Mouse (Mus musculus) cerebellum, adult 2 months (tissue): Measurements from ENCODE around the gene Hdhd3. TPM values are rescaled to one million over a fixed set of nuclear protein-coding genes. Genes with fewer than 3 reads are reported as not detected.
A peak's percentile ranks its signal among the peaks of the same experiment; 100 is the strongest.

Experiments used
- DNase-seq, 2 experiments: peaks; one replicate each; pipeline ENCODE4 v3.0.0; 2021
- H3K27ac ChIP-seq: fragments of 200-500 bp; 2 replicates; pipeline ENCODE4 v1.5.1; 2012; ENCODE audit warnings: low read length, control low read depth, inconsistent platforms; ENCODE audit not compliant: insufficient read depth
- H3K27me3 ChIP-seq: fragments of 200-500 bp; 2 replicates; pipeline ENCODE4 v1.6.1; 2012; ENCODE audit warnings: inconsistent platforms, mild to moderate bottlenecking, low read length, moderate library complexity; ENCODE audit not compliant: control insufficient read depth, insufficient read depth
- H3K4me1 ChIP-seq: fragments of 200-500 bp; 2 replicates; pipeline ENCODE4 v1.6.1; 2011; ENCODE audit warnings: low read length; ENCODE audit not compliant: control insufficient read depth, insufficient read depth
- H3K4me3 ChIP-seq: fragments of 200-500 bp; replicated peaks from 2 replicates; pipeline ENCODE3; 2011; ENCODE audit warnings: mild to moderate bottlenecking, low read depth, low read length, control low read depth; ENCODE audit not compliant: insufficient read depth
- CTCF ChIP-seq: fragments of 200-500 bp; IDR thresholded peaks from 2 replicates; pipeline ENCODE4 v1.5.1; 2011; ENCODE audit warnings: low read depth, mild to moderate bottlenecking, control low read depth, low read length, moderate library complexity, borderline replicate concordance; ENCODE audit not compliant: insufficient read depth
- POLR2A ChIP-seq: fragments of 200-500 bp; IDR thresholded peaks from 2 replicates; pipeline ENCODE4 v1.6.1; 2011; ENCODE audit warnings: low read length, control low read depth, borderline replicate concordance; ENCODE audit not compliant: insufficient read depth
- WGBS: fragments of 180-500 bp; shearing (Covaris S2); methylation state at CpG from one replicate; pipeline ENCODE4 v1.1.7; 2018; 5-methylcytosine and 5-hydroxymethylcytosine counted together
- polyA plus RNA-seq: library from polyadenylated mRNA; depleted of rRNA; stranded (reverse); fragments of >200 nt; gene quantifications from 2 replicates; pipeline ENCODE4 v1.2.3, GENCODE M21; 2012

The Hdhd3 gene
- polyA plus RNA-seq, 1 experiment, result 9.3 TPM

GRCm38 (mm10) chr4:62505991-62506390 lies 2.7 kb upstream of the Hdhd3 start:
- no peak for DNase-seq
- Histone ChIP-seq H3K27ac (no peak overlapping the region), H3K4me1 (no peaks in the 10 kb centered on the region), H3K4me3 (no peak overlapping the region), H3K27me3 (no peaks in the 10 kb centered on the region)
- WGBS, result 76% methylated on average over 3 of the region's 3 CpGs
- TF ChIP-seq POLR2A (no peak), CTCF (no peak)

- H3K27me3 ChIP-seq, result no peaks in the 10 kb centered on the region
- no peaks in the 10 kb centered on the region for H3K4me1 ChIP-seq
- no peak overlapping the region for H3K27ac ChIP-seq
- no peak for TF ChIP-seq POLR2A
- no peak for TF ChIP-seq CTCF
- whole genome bisulfite sequencing, result 76% methylated on average over 7 of the region's 7 CpGs
- DNase-seq, result no peak
- no peak overlapping the region for H3K4me3 ChIP-seq
These were observed 298 bp downstream of the Hdhd3 start for GRCm38 (mm10) chr4:62502969-62503368.

GRCm38 (mm10) chr4:62501964-62502732 lies 1.1 kb downstream of the Hdhd3 start:
- no peaks in the 10 kb centered on the region; the same call in 1 of the 2 replicates for H3K4me1 ChIP-seq
- H3K27me3 ChIP-seq, result no peaks in the 10 kb centered on the region
- 2% methylated on average over 38 of the region's 38 CpGs for WGBS
- peak overlapping the region; percentile 97 for H3K27ac ChIP-seq
- peak; percentile 92 to 94 for DNase-seq
- peak overlapping the region; percentile 93 for H3K4me3 ChIP-seq
- TF ChIP-seq POLR2A (peak; percentile 88), CTCF (no peak)

GRCm38 (mm10) chr4:62501534-62501933 lies 1.7 kb downstream of the Hdhd3 start:
- H3K27ac ChIP-seq, result peak overlapping the region; percentile 97
- peaks cover 6% of the 10 kb centered on the region for H3K4me1 ChIP-seq
- WGBS, result 0% methylated on average over 7 of the region's 7 CpGs
- DNase-seq, result peak in 1 of 2 experiments; percentile 45
- no peak for TF ChIP-seq POLR2A
- TF ChIP-seq CTCF, result no peak
- H3K27me3 ChIP-seq, result no peaks in the 10 kb centered on the region
- H3K4me3 ChIP-seq, result peak overlapping the region; percentile 93

- DNase-seq, result no peak
- H3K27ac ChIP-seq, result no peak overlapping the region
- peaks cover 13% of the 10 kb centered on the region for H3K4me1 ChIP-seq
- TF ChIP-seq CTCF, result no peak
- TF ChIP-seq POLR2A, result no peak
- H3K27me3 ChIP-seq, result no peaks in the 10 kb centered on the region
- 94% methylated on average over 4 of the region's 4 CpGs for WGBS
- peak overlapping the region; percentile 27 for H3K4me3 ChIP-seq
These were observed 2.5 kb downstream of the Hdhd3 start for GRCm38 (mm10) chr4:62500799-62501198.

- H3K27me3 ChIP-seq, result no peaks in the 10 kb centered on the region
- H3K27ac ChIP-seq, result no peak overlapping the region
- peaks cover 13% of the 10 kb centered on the region for H3K4me1 ChIP-seq
- DNase-seq, result peak in 1 of 2 experiments; percentile 53
- WGBS, result 17% methylated on average over 8 of the region's 8 CpGs
- TF ChIP-seq POLR2A, result no peak
- no peak for TF ChIP-seq CTCF
- no peak overlapping the region for H3K4me3 ChIP-seq
These were observed 6.5 kb downstream of the Hdhd3 start for GRCm38 (mm10) chr4:62496815-62497214.

GRCm38 (mm10) chr4:62495946-62496345 lies 7.3 kb downstream of the Hdhd3 start:
- peaks cover 13% of the 10 kb centered on the region for H3K4me1 ChIP-seq
- no peak for DNase-seq
- 19% methylated on average over 8 of the region's 8 CpGs for WGBS
- TF ChIP-seq CTCF (no peak), POLR2A (no peak)
- H3K4me3 ChIP-seq, result no peak overlapping the region
- H3K27me3 ChIP-seq, result no peaks in the 10 kb centered on the region
- no peak overlapping the region for H3K27ac ChIP-seq

GRCm38 (mm10) chr4:62494230-62494629 lies 9.0 kb downstream of the Hdhd3 start:
- no peak for DNase-seq
- H3K27me3 ChIP-seq, result no peaks in the 10 kb centered on the region
- H3K4me1 ChIP-seq, result peaks cover 13% of the 10 kb centered on the region
- H3K27ac ChIP-seq, result no peak overlapping the region
- no peak overlapping the region for H3K4me3 ChIP-seq
- WGBS, result 29% methylated on average over 9 of the region's 9 CpGs
- TF ChIP-seq POLR2A, result no peak
- TF ChIP-seq CTCF, result no peak
